Mouse (Mus musculus): ENCODE measurements around the gene Btbd9. TPM values are rescaled to one million over a fixed set of nuclear protein-coding genes. Genes with fewer than 3 reads are reported as not detected.
"Not testable (repeated sequence)": the region's sequence is repeated elsewhere in the genome, so short reads cannot be mapped to it uniquely, and the experiment has no call there.

Btbd9 gene
- polyA plus RNA-seq, 1 experiment: 21.6 TPM

DNA sequence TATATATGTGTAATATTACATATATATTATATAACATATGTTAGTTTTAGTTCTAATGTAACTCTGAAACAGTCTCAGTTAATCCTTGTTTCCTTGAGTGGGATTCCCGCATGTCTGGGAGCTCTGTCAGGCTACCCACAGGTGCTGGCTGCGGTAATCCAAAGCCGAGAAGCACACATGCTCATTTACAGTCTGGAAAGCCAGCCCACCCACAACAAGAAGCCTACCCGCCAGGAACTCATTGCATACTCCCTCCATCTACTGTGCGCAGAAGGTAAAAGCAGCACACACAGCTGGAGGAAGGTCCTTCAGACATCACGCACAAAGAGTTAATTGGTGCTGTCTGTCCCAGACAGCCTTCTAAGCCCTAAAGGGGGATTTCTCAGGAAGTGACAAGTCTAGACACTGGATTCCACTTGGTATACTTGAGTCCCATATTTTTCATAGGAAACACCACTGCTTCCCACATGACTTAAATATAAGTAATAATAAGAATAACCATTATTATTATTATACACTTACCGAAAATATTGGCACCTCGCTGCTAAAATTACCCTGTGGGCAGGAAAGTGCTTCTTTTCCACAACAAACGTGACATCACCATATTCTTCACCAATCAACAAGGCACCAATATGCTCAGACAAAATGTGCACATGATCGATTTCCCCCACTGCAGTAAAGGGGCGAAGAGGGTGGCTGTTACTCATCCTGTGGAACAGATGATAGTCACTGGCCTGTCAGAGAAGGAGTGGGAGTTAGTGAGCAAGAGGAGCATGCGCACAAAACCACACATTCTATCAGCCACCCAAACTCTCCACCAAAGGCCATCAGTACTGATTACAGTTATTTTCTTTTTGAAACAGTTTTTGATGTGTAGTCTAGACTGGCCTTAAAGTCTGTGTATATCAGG is 46.4 kb downstream of the Btbd9 start:
- Histone ChIP-seq H3K4me1 (ENCODE audit: control insufficient read depth, insufficient read depth, low read length) (peaks cover 2% of the 10 kb centered on the region), H3K4me3 (ENCODE audit: low read depth, low read length) (no peak overlapping the region), H3K27ac (ENCODE audit: insufficient read depth, low read length) (no peak overlapping the region), H3K36me3 (ENCODE audit: control insufficient read depth, insufficient read depth, low read length, poor library complexity, severe bottlenecking) (no peaks in the 10 kb centered on the region), H3K9ac (ENCODE audit: low read depth, poor library complexity, severe bottlenecking) (no peak overlapping the region), H3K9me3 (replicated peaks; ENCODE audit: control insufficient read depth, insufficient read depth, low read length, poor library complexity, severe bottlenecking) (0 out of 2 replicates have a peak, but pooled peaks cover 3% of the 10 kb centered on the region), H3K27me3 (ENCODE audit: control insufficient read depth, insufficient read depth, low read length, poor library complexity, severe bottlenecking) (no peaks in the 10 kb centered on the region)
- no peak for TF ChIP-seq POLR2A (IDR thresholded peaks at IDR 0.05; ENCODE audit: insufficient read depth, low read length)
- no peak for TF ChIP-seq CTCF (IDR thresholded peaks at IDR 0.05; ENCODE audit: low read depth, low read length)
- no peak for TF ChIP-seq EP300 (IDR thresholded peaks at IDR 0.05; ENCODE audit: insufficient read depth, low read depth, low read length)

DNA sequence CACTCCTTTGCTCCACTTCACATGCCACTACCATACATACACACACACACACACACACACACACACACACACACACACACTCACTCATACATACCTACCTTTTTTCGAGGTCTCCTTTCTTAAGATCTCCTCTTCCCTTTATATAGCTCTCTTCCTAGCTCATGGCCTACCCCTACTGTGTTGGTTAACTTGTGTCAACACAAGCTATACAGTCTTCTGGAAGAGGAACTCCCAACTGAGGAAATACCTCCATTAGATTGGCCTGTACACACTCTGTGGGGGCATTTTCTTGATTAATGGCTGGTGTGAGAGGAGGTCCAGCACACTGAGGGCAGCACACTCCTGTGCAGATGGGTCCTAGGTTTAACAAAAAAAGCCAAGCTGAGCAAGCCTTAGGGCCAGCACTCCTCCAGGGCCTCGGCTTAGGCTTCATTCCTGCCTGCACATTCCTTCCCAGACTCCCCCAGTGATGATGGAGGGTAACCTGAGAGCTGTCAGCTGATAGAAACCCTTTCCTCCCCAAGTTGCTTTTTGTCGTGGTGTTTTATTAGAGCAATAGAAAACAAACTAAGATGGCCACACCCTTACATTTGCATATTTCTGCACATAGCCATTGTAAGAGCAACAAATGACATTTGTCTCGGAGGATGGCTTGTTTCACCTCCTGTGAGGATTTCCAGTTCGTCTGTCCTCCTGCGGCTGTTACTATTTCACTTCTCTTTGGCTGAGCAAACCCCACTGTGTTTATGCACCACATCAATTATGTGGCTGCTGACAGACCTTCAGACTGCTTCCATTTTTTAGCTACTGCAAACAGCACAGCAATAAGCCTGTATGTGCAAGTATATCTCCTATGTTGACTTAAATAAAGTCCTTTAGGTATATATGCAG is 50.6 kb downstream of the Btbd9 start:
- Histone ChIP-seq H3K9me3 (replicated peaks; ENCODE audit: control insufficient read depth, insufficient read depth, low read length, poor library complexity, severe bottlenecking) (no peaks in the 10 kb centered on the region), H3K27ac (ENCODE audit: insufficient read depth, low read length) (no peak overlapping the region), H3K9ac (ENCODE audit: low read depth, poor library complexity, severe bottlenecking) (no peak overlapping the region), H3K4me1 (ENCODE audit: control insufficient read depth, insufficient read depth, low read length) (peaks cover 2% of the 10 kb centered on the region), H3K36me3 (ENCODE audit: control insufficient read depth, insufficient read depth, low read length, poor library complexity, severe bottlenecking) (no peaks in the 10 kb centered on the region), H3K27me3 (ENCODE audit: control insufficient read depth, insufficient read depth, low read length, poor library complexity, severe bottlenecking) (no peaks in the 10 kb centered on the region), H3K4me3 (ENCODE audit: low read depth, low read length) (no peak overlapping the region)
- no peak for TF ChIP-seq POLR2A (IDR thresholded peaks at IDR 0.05; ENCODE audit: insufficient read depth, low read length)
- no peak for TF ChIP-seq CTCF (IDR thresholded peaks at IDR 0.05; ENCODE audit: low read depth, low read length)
- TF ChIP-seq EP300 (IDR thresholded peaks at IDR 0.05; ENCODE audit: insufficient read depth, low read depth, low read length): no peak

DNA sequence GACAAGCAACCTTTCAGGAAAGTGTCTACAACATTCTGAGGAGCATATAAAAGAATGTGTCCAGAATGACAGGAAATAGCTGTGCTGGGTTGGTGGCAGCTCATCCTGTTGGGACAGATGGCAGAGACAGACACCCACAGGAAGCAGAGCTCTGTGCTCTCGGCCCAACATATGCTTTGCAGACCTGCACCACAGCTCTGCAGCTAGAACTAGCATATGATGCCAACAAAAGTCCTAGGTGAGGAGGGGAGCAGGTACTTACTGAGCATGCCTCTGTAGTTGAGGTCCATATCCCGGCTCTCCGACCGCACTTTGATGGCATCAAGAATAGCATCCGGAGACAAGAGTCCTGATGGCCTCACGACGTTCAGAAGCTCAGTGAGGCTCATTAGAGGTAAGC is 51.8 kb downstream of the Btbd9 start:
- H3K4me1 ChIP-seq (ENCODE audit: control insufficient read depth, insufficient read depth, low read length): peaks cover 2% of the 10 kb centered on the region
- no peaks in the 10 kb centered on the region for H3K27me3 ChIP-seq (ENCODE audit: control insufficient read depth, insufficient read depth, low read length, poor library complexity, severe bottlenecking)
- H3K4me3 ChIP-seq (ENCODE audit: low read depth, low read length): no peak overlapping the region
- TF ChIP-seq EP300 (IDR thresholded peaks at IDR 0.05; ENCODE audit: insufficient read depth, low read depth, low read length): no peak
- no peak for TF ChIP-seq POLR2A (IDR thresholded peaks at IDR 0.05; ENCODE audit: insufficient read depth, low read length)
- no peak for TF ChIP-seq CTCF (IDR thresholded peaks at IDR 0.05; ENCODE audit: low read depth, low read length)
- H3K27ac ChIP-seq (ENCODE audit: insufficient read depth, low read length): no peak overlapping the region
- no peak overlapping the region for H3K9ac ChIP-seq (ENCODE audit: low read depth, poor library complexity, severe bottlenecking)
- no peaks in the 10 kb centered on the region for H3K9me3 ChIP-seq (replicated peaks; ENCODE audit: control insufficient read depth, insufficient read depth, low read length, poor library complexity, severe bottlenecking)
- no peaks in the 10 kb centered on the region for H3K36me3 ChIP-seq (ENCODE audit: control insufficient read depth, insufficient read depth, low read length, poor library complexity, severe bottlenecking)

DNA sequence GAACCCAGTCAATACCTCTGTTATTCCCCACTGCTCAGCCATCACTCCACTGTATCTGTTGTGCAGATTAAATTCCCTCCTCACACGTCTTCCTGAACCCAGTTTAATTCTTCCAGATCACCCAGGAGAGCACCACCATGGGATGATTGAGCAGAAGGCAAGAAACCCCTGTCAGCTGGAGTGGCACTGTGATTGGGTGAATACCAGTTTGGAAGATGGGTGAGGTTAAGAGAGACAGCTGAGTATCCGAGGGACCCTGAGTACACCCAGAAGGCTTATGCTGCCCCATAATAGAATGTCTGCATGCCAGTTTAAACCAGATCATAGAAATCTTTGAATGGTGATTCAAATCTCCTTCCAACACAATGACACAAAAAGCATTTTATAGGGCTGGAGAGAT is 52.5 kb downstream of the Btbd9 start:
- Histone ChIP-seq H3K27me3 (ENCODE audit: control insufficient read depth, insufficient read depth, low read length, poor library complexity, severe bottlenecking) (no peaks in the 10 kb centered on the region), H3K36me3 (ENCODE audit: control insufficient read depth, insufficient read depth, low read length, poor library complexity, severe bottlenecking) (no peaks in the 10 kb centered on the region), H3K9ac (ENCODE audit: low read depth, poor library complexity, severe bottlenecking) (no peak overlapping the region), H3K27ac (ENCODE audit: insufficient read depth, low read length) (no peak overlapping the region), H3K4me1 (ENCODE audit: control insufficient read depth, insufficient read depth, low read length) (peaks cover 2% of the 10 kb centered on the region), H3K9me3 (replicated peaks; ENCODE audit: control insufficient read depth, insufficient read depth, low read length, poor library complexity, severe bottlenecking) (no peaks in the 10 kb centered on the region), H3K4me3 (ENCODE audit: low read depth, low read length) (no peak overlapping the region)
- TF ChIP-seq CTCF (IDR thresholded peaks at IDR 0.05; ENCODE audit: low read depth, low read length) (no peak), EP300 (IDR thresholded peaks at IDR 0.05; ENCODE audit: insufficient read depth, low read depth, low read length) (no peak), POLR2A (IDR thresholded peaks at IDR 0.05; ENCODE audit: insufficient read depth, low read length) (no peak)

DNA sequence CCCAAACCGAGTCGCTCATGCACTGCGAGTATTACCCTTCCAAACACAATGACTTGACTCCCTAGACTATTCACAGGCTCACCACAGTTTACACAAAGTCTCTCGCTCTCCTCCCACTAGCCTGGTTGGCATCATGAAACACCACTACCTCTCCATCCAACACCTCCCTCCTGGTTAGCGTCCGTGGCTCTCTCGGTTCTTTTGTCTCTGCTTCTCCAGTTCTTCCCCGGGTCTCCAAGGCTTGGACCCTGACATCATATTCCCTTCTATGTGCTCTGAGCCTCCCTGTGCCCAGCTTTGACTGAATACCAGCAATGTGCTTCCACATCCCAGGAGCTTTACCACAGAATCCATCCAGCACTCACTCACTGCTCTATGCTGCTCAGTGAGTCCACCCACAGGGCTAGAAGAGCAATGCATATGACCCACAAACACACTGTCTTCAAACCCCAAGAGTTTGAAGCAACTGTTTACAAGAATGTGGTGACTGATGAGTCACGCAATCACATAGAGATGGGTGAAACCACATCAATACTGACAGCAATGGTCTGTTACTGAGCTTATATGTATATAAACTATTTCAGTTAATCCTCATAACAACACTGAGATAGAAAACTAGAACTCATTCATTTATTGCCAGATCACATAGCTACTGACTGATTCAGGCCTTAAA is 53.7 kb downstream of the Btbd9 start:
- no peak overlapping the region for H3K27ac ChIP-seq (ENCODE audit: insufficient read depth, low read length)
- TF ChIP-seq POLR2A (IDR thresholded peaks at IDR 0.05; ENCODE audit: insufficient read depth, low read length): no peak
- no peak for TF ChIP-seq CTCF (IDR thresholded peaks at IDR 0.05; ENCODE audit: low read depth, low read length)
- TF ChIP-seq EP300 (IDR thresholded peaks at IDR 0.05; ENCODE audit: insufficient read depth, low read depth, low read length): no peak
- H3K9me3 ChIP-seq (replicated peaks; ENCODE audit: control insufficient read depth, insufficient read depth, low read length, poor library complexity, severe bottlenecking): no peaks in the 10 kb centered on the region
- H3K9ac ChIP-seq (ENCODE audit: low read depth, poor library complexity, severe bottlenecking): no peak overlapping the region
- H3K4me1 ChIP-seq (ENCODE audit: control insufficient read depth, insufficient read depth, low read length): peaks cover 2% of the 10 kb centered on the region
- H3K4me3 ChIP-seq (ENCODE audit: low read depth, low read length): no peak overlapping the region
- H3K36me3 ChIP-seq (ENCODE audit: control insufficient read depth, insufficient read depth, low read length, poor library complexity, severe bottlenecking): no peaks in the 10 kb centered on the region
- no peaks in the 10 kb centered on the region for H3K27me3 ChIP-seq (ENCODE audit: control insufficient read depth, insufficient read depth, low read length, poor library complexity, severe bottlenecking)

DNA sequence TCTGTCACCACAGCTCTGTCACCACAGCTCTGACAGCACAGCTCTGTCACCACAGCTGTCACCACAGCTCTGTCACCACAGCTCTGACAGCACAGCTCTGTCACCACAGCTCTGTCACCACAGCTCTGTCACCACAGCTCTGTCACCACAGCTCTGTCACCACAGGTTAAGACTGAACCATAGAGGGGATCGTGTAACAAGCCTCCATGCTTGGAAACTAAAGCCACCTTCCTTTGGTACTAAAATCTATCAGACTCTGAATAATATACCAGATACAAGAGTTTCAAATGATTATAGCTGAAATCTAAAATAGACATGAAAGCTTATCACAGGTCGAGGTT is 57.1 kb downstream of the Btbd9 start:
- H3K9me3 ChIP-seq (replicated peaks; ENCODE audit: control insufficient read depth, insufficient read depth, low read length, poor library complexity, severe bottlenecking); H3K27me3 ChIP-seq (ENCODE audit: control insufficient read depth, insufficient read depth, low read length, poor library complexity, severe bottlenecking); H3K9ac ChIP-seq (ENCODE audit: low read depth, poor library complexity, severe bottlenecking); H3K36me3 ChIP-seq (ENCODE audit: control insufficient read depth, insufficient read depth, low read length, poor library complexity, severe bottlenecking); H3K27ac ChIP-seq (ENCODE audit: insufficient read depth, low read length); H3K4me3 ChIP-seq (ENCODE audit: low read depth, low read length); H3K4me1 ChIP-seq (ENCODE audit: control insufficient read depth, insufficient read depth, low read length): not testable (repeated sequence)
